Mouse (Mus musculus) MEL (cell line): ENCODE data around the gene Arpc1b. TPM values are rescaled to one million over a fixed set of nuclear protein-coding genes. Genes with fewer than 3 reads are reported as not detected.
A peak's percentile ranks its signal among the peaks of the same experiment; 100 is the strongest.

Experiments used
- DNase-seq: peaks from one replicate; pipeline ENCODE4 v3.0.0; 2011; ENCODE audit warnings: low read depth, low spot score
- H3K27ac ChIP-seq: 2 replicates; pipeline ENCODE4 v1.5.1; 2012; ENCODE audit warnings: low read depth, mild to moderate bottlenecking, control low read depth, low read length, moderate library complexity; ENCODE audit not compliant: control insufficient read depth
- H3K27me3 ChIP-seq, 2 experiments: fragments of 150-350 bp in 1 of 2; sonication (generic) in 1 of 2; 2 replicates each; pipeline ENCODE4 v1.6.1; 2012; ENCODE audit warnings: low read length in 2 of 2, mild to moderate bottlenecking in 2 of 2, improper control_type of control experiment in 1 of 2, moderate library complexity in 1 of 2; ENCODE audit not compliant: insufficient read depth in 2 of 2, control insufficient read depth in 1 of 2
- H3K36me3 ChIP-seq, 2 experiments: 2 replicates each; pipeline ENCODE4 v1.6.1; 2012 to 2014; ENCODE audit warnings: low read length in 2 of 2, improper control_type of control experiment in 1 of 2, inconsistent platforms in 1 of 2, mild to moderate bottlenecking in 1 of 2; ENCODE audit not compliant: insufficient read depth in 2 of 2, control insufficient read depth in 1 of 2
- H3K4me1 ChIP-seq, 2 experiments: fragments of 150-350 bp in 1 of 2; sonication (generic) in 1 of 2; 2 replicates each; pipeline ENCODE4 v1.6.1; 2012; ENCODE audit warnings: low read length in 2 of 2, improper control_type of control experiment in 1 of 2, mild to moderate bottlenecking in 1 of 2; ENCODE audit not compliant: insufficient read depth in 2 of 2, control insufficient read depth in 1 of 2
- H3K4me3 ChIP-seq, 2 experiments: fragments of 150-350 bp in 1 of 2; sonication (generic) in 1 of 2; 2 replicates each; pipeline ENCODE4 v1.5.1; 2012; ENCODE audit warnings: low read depth in 2 of 2, low read length in 2 of 2, mild to moderate bottlenecking in 2 of 2, moderate library complexity in 2 of 2, control low read depth in 1 of 2, improper control_type of control experiment in 1 of 2; ENCODE audit not compliant: control insufficient read depth in 1 of 2, insufficient read depth in 1 of 2
- H3K79me2 ChIP-seq: 2 replicates; pipeline ENCODE4 v1.6.1; 2012; ENCODE audit warnings: mild to moderate bottlenecking, low read length, moderate library complexity; ENCODE audit not compliant: control insufficient read depth, poor library complexity, insufficient read depth
- H3K9ac ChIP-seq: 2 replicates; pipeline ENCODE4 v1.6.1; 2012; ENCODE audit warnings: low read depth, mild to moderate bottlenecking, control low read depth, low read length, moderate library complexity; ENCODE audit not compliant: control insufficient read depth, poor library complexity, severe bottlenecking
- H3K9me3 ChIP-seq: fragments of 150-350 bp; sonication (generic); replicated peaks from 2 replicates; pipeline ENCODE4 v1.6.1; 2012; ENCODE audit warnings: mild to moderate bottlenecking, low read length, improper control_type of control experiment, moderate library complexity; ENCODE audit not compliant: insufficient read depth
- CHD1 ChIP-seq: IDR thresholded peaks from 2 replicates; pipeline ENCODE4 v1.6.1; 2012; ENCODE audit warnings: low read depth, mild to moderate bottlenecking, inconsistent platforms, low read length, improper control_type of control experiment
- CTCF ChIP-seq, 3 experiments: IDR thresholded peaks in 2 of 3; conservative IDR thresholded peaks in 1 of 3; 2 replicates each; pipeline ENCODE4 v1.5.1; 2011 to 2012; ENCODE audit warnings: low read length in 3 of 3, low read depth in 2 of 3, mild to moderate bottlenecking in 2 of 3, improper control_type of control experiment in 1 of 3, inconsistent platforms in 1 of 3, mixed read lengths in 1 of 3, moderate library complexity in 1 of 3; ENCODE audit not compliant: control insufficient read depth in 1 of 3, insufficient read depth in 1 of 3, poor library complexity in 1 of 3, severe bottlenecking in 1 of 3
- ELF1 ChIP-seq: IDR thresholded peaks from 2 replicates; pipeline ENCODE4 v1.6.1; 2014; ENCODE audit warnings: low read depth, mild to moderate bottlenecking, inconsistent platforms, low read length, improper control_type of control experiment, moderate library complexity
- JUND ChIP-seq: IDR thresholded peaks from 2 replicates; pipeline ENCODE4 v1.6.1; 2011; ENCODE audit warnings: low read depth, mild to moderate bottlenecking, improper control_type of control experiment, low read length
- KAT2A ChIP-seq: conservative IDR thresholded peaks from 2 replicates; pipeline ENCODE4 v1.6.1; 2012; ENCODE audit warnings: low read depth, low read length, improper control_type of control experiment, inconsistent platforms
- MAX ChIP-seq: IDR thresholded peaks from 2 replicates; pipeline ENCODE4 v1.6.1; 2011; ENCODE audit warnings: low read length, improper control_type of control experiment
- MAZ ChIP-seq: IDR thresholded peaks from 2 replicates; pipeline ENCODE4 v1.6.1; 2012; ENCODE audit warnings: low read depth, mild to moderate bottlenecking, inconsistent platforms, low read length, improper control_type of control experiment
- MEF2A ChIP-seq: IDR thresholded peaks from 2 replicates; pipeline ENCODE4 v1.6.1; 2014; ENCODE audit warnings: low read depth, mild to moderate bottlenecking, inconsistent platforms, low read length, improper control_type of control experiment; ENCODE audit not compliant: poor library complexity, insufficient replicate concordance, severe bottlenecking; ENCODE audit errors: extremely low read depth
- MYB ChIP-seq: IDR thresholded peaks from 2 replicates; pipeline ENCODE4 v1.6.1; 2011; ENCODE audit warnings: mild to moderate bottlenecking, low read depth, low read length, improper control_type of control experiment
- POLR2A ChIP-seq, 2 experiments: IDR thresholded peaks; 2 replicates each; pipeline ENCODE4 v1.6.1; 2011 to 2012; ENCODE audit warnings: low read length in 2 of 2, mild to moderate bottlenecking in 2 of 2, control low read depth in 1 of 2, improper control_type of control experiment in 1 of 2, low read depth in 1 of 2, moderate library complexity in 1 of 2; ENCODE audit not compliant: control insufficient read depth in 1 of 2, insufficient read depth in 1 of 2, poor library complexity in 1 of 2
- POLR2AphosphoS2 ChIP-seq: IDR thresholded peaks from 2 replicates; pipeline ENCODE4 v1.6.1; 2011; ENCODE audit warnings: low read length, improper control_type of control experiment
- POLR2AphosphoS5 ChIP-seq: IDR thresholded peaks from 2 replicates; pipeline ENCODE4 v1.6.1; 2012; ENCODE audit warnings: low read depth, borderline replicate concordance, mild to moderate bottlenecking, inconsistent platforms, low read length, moderate library complexity, mixed read lengths
- RAD21 ChIP-seq: IDR thresholded peaks from 2 replicates; pipeline ENCODE4 v1.6.1; 2011; ENCODE audit warnings: mild to moderate bottlenecking, low read depth, low read length, improper control_type of control experiment
- SIN3A ChIP-seq: IDR thresholded peaks from 2 replicates; pipeline ENCODE4 v1.6.1; 2012; ENCODE audit warnings: low read length, improper control_type of control experiment, inconsistent platforms
- SMC3 ChIP-seq: IDR thresholded peaks from 2 replicates; pipeline ENCODE4 v1.6.1; 2011; ENCODE audit warnings: low read depth, low read length, improper control_type of control experiment
- TBP ChIP-seq: IDR thresholded peaks from 2 replicates; pipeline ENCODE4 v1.8.0; 2011; ENCODE audit warnings: low read depth, low read length, improper control_type of control experiment
- TCF12 ChIP-seq: IDR thresholded peaks from 2 replicates; pipeline ENCODE4 v1.6.1; 2014; ENCODE audit warnings: low read depth, mild to moderate bottlenecking, inconsistent platforms, low read length, improper control_type of control experiment, moderate library complexity
- ZKSCAN1 ChIP-seq: IDR thresholded peaks from 2 replicates; pipeline ENCODE4 v1.6.1; 2012; ENCODE audit warnings: low read depth, mild to moderate bottlenecking, inconsistent platforms, low read length, improper control_type of control experiment, moderate library complexity
- polyA plus RNA-seq, 2 experiments: library from polyadenylated mRNA; stranded (reverse) in 1 of 2; unstranded in 1 of 2; fragments of >175 nt in 1 of 2; fragments of >200 nt in 1 of 2; gene quantifications; 2 replicates each; pipeline versions ENCODE4 v1.2.1 to v1.2.4; 2012; ENCODE audit warnings: low replicate concordance in 2 of 2, low read depth in 1 of 2; ENCODE audit not compliant: insufficient read length in 2 of 2, insufficient read depth in 1 of 2, missing spikeins in 1 of 2
- total RNA-seq: library from RNA; depleted of rRNA; stranded (reverse); fragments of 300-350 nt; gene quantifications from 2 replicates; pipeline ENCODE4 v1.2.3, GENCODE M21; 2012

Gene Arpc1b
- total and polyA plus RNA-seq, 3 experiments: 143 to 708 (median 432) TPM

- peaks cover 45% of the 10 kb centered on the region for H3K79me2 ChIP-seq
- no peaks in the 10 kb centered on the region for H3K9me3 ChIP-seq
- H3K27ac ChIP-seq: no peak overlapping the region
- DNase-seq: no peak
- TF ChIP-seq TBP (no peak), SIN3A (no peak), POLR2A (IDR thresholded peaks at IDR 0.05; ENCODE audit: control insufficient read depth in 1 of 2, insufficient read depth in 1 of 2, low read depth in 1 of 2, low read length in 2 of 2, poor library complexity in 1 of 2) (no peak), JUND (no peak), POLR2AphosphoS2 (no peak), MYB (no peak), TCF12 (no peak), SMC3 (no peak), ELF1 (no peak), ZKSCAN1 (no peak), POLR2AphosphoS5 (no peak), CHD1 (no peak), MEF2A (no peak), CTCF (IDR thresholded peaks at IDR 0.05 in 2 of 3, conservative IDR thresholded peaks at IDR 0.05 in 1 of 3; ENCODE audit: control insufficient read depth in 1 of 3, insufficient read depth in 1 of 3, low read depth in 2 of 3, low read length in 3 of 3, poor library complexity in 1 of 3, severe bottlenecking in 1 of 3) (no peak), KAT2A (no peak), RAD21 (no peak), MAX (no peak)
- no peaks in the 10 kb centered on the region for H3K27me3 ChIP-seq
- H3K4me1 ChIP-seq: peaks cover 2 to 11% of the 10 kb centered on the region in 2 experiments; a peak in 3 of 4 replicates
- no peak overlapping the region for H3K9ac ChIP-seq
- no peak overlapping the region for H3K4me3 ChIP-seq
- H3K36me3 ChIP-seq: peaks cover 3 to 10% of the 10 kb centered on the region in 2 experiments
These were observed 6.9 kb downstream of the Arpc1b start for GRCm38 (mm10) chr5:145120921-145121320.

DNA sequence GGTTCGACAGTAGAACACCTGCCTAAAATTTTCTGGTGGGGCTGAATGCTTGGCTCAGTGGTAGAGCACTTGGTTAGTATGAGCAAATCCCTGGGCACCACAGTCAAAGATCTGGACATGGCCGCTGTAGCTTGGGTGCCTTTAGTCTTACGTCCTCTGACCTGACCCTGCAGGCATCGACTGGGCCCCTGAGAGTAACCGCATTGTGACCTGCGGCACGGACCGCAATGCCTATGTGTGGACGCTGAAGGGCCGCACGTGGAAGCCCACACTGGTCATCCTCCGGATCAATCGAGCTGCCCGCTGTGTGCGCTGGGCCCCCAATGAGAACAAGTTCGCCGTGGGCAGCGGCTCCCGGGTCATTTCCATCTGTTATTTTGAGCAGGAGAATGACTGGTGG is 9.4 kb downstream of the Arpc1b start:
- Histone ChIP-seq H3K27ac (no peak overlapping the region), H3K79me2 (peaks cover 24% of the 10 kb centered on the region), H3K9ac (no peak overlapping the region), H3K4me3 (no peak overlapping the region), H3K36me3 (peaks cover 0 to 6% of the 10 kb centered on the region in 2 experiments; a peak in 2 of 4 replicates), H3K4me1 (no peaks in the 10 kb centered on the region), H3K27me3 (no peaks in the 10 kb centered on the region), H3K9me3 (no peaks in the 10 kb centered on the region)
- no peak for DNase-seq
- TF ChIP-seq MAZ (no peak), POLR2A (IDR thresholded peaks at IDR 0.05; ENCODE audit: control insufficient read depth in 1 of 2, insufficient read depth in 1 of 2, low read depth in 1 of 2, low read length in 2 of 2, poor library complexity in 1 of 2) (0 out of 4 replicates have a peak, but pooled peaks of 1 of the 2 experiments have one; percentile 4)
